Mouse (Mus musculus) kidney, adult 2 months (tissue): ENCODE measurements around the gene Pou5f2. TPM values are rescaled to one million over a fixed set of nuclear protein-coding genes. Genes with fewer than 3 reads are reported as not detected.

Experiments
- DNase-seq: peaks from one replicate; pipeline ENCODE4 v3.0.0; 2021
- H3K27ac ChIP-seq: fragments of 200-500 bp; 2 replicates; pipeline ENCODE4 v1.5.1; 2012; ENCODE audit warnings: low read depth, low read length, control low read depth, inconsistent platforms; ENCODE audit not compliant: insufficient read depth
- H3K27me3 ChIP-seq: fragments of 200-500 bp; replicated peaks from 2 replicates; pipeline ENCODE4 v1.6.1; 2012; ENCODE audit warnings: mild to moderate bottlenecking, moderate library complexity, low read length, inconsistent platforms; ENCODE audit not compliant: control insufficient read depth, insufficient read depth
- H3K36me3 ChIP-seq: fragments of 200-500 bp; 2 replicates; pipeline ENCODE4 v1.6.1; 2012; ENCODE audit warnings: mild to moderate bottlenecking, moderate library complexity, low read length, inconsistent platforms; ENCODE audit not compliant: control insufficient read depth, insufficient read depth
- H3K4me1 ChIP-seq: fragments of 200-500 bp; 2 replicates; pipeline ENCODE4 v1.6.1; 2011; ENCODE audit warnings: low read length; ENCODE audit not compliant: control insufficient read depth, insufficient read depth
- H3K4me3 ChIP-seq: fragments of 200-500 bp; 2 replicates; pipeline ENCODE4 v1.5.1; 2011; ENCODE audit warnings: mild to moderate bottlenecking, low read depth, low read length, control low read depth; ENCODE audit not compliant: insufficient read depth
- CTCF ChIP-seq: fragments of 200-500 bp; conservative IDR thresholded peaks from 2 replicates; pipeline ENCODE4 v1.5.1; 2011; ENCODE audit warnings: low read depth, mild to moderate bottlenecking, control low read depth, low read length, moderate library complexity, mixed read lengths; ENCODE audit not compliant: insufficient read depth, insufficient read length
- POLR2A ChIP-seq: fragments of 200-500 bp; IDR thresholded peaks from one replicate; pipeline ENCODE4 v1.6.1; 2011; ENCODE audit warnings: low read depth, low read length, control low read depth
- WGBS: fragments of 180-500 bp; shearing (Covaris S2); methylation state at CpG from one replicate; pipeline ENCODE4 v1.1.7; 2018; 5-methylcytosine and 5-hydroxymethylcytosine counted together
- polyA plus RNA-seq: library from polyadenylated mRNA; depleted of rRNA; stranded (reverse); fragments of >200 nt; gene quantifications from 2 replicates; pipeline ENCODE4 v1.2.3, GENCODE M21; 2012; rRNA removed

The Pou5f2 gene
- polyA plus RNA-seq, 1 experiment = 0.28 TPM

- no peak for DNase-seq
- Histone ChIP-seq H3K27ac (no peak overlapping the region), H3K36me3 (no peaks in the 10 kb centered on the region), H3K4me3 (no peak overlapping the region), H3K27me3 (no peaks in the 10 kb centered on the region), H3K4me1 (no peaks in the 10 kb centered on the region)
- 69% methylated on average over 3 of the region's 3 CpGs for WGBS
- no peak for TF ChIP-seq CTCF
- no peak for TF ChIP-seq POLR2A
These were observed 19.4 kb upstream of the Pou5f2 start for GRCm38 (mm10) chr13:78005344-78005743.

GRCm38 (mm10) chr13:78010176-78010575, 14.5 kb upstream of the Pou5f2 start:
- WGBS = 97% methylated on average over 1 of the region's 1 CpGs
- no peaks in the 10 kb centered on the region for H3K4me1 ChIP-seq
- no peak overlapping the region for H3K27ac ChIP-seq
- H3K36me3 ChIP-seq = no peaks in the 10 kb centered on the region
- H3K27me3 ChIP-seq = no peaks in the 10 kb centered on the region
- TF ChIP-seq POLR2A (no peak), CTCF (no peak)
- DNase-seq = no peak
- H3K4me3 ChIP-seq = no peak overlapping the region

GRCm38 (mm10) chr13:78032821-78033220, 8.1 kb downstream of the Pou5f2 start:
- TF ChIP-seq CTCF (no peak), POLR2A (no peak)
- Histone ChIP-seq H3K4me3 (no peak overlapping the region), H3K4me1 (no peaks in the 10 kb centered on the region), H3K27ac (no peak overlapping the region), H3K36me3 (no peaks in the 10 kb centered on the region), H3K27me3 (no peaks in the 10 kb centered on the region)
- 28% methylated on average over 1 of the region's 1 CpGs for WGBS
- DNase-seq = no peak

GRCm38 (mm10) chr13:78037203-78037602, 12.5 kb downstream of the Pou5f2 start:
- H3K27ac ChIP-seq = no peak overlapping the region
- DNase-seq = no peak
- H3K36me3 ChIP-seq = no peaks in the 10 kb centered on the region
- H3K27me3 ChIP-seq = no peaks in the 10 kb centered on the region
- no peaks in the 10 kb centered on the region for H3K4me1 ChIP-seq
- no peak for TF ChIP-seq POLR2A
- no peak for TF ChIP-seq CTCF
- WGBS = 82% methylated on average over 1 of the region's 1 CpGs
- no peak overlapping the region for H3K4me3 ChIP-seq

GRCm38 (mm10) chr13:78043203-78043602, 18.5 kb downstream of the Pou5f2 start:
- H3K4me1 ChIP-seq = no peaks in the 10 kb centered on the region
- DNase-seq = no peak
- 46% methylated on average over 6 of the region's 6 CpGs for WGBS

GRCm38 (mm10) chr13:78045116-78045515, 20.4 kb downstream of the Pou5f2 start:
- no peak overlapping the region for H3K27ac ChIP-seq
- H3K4me1 ChIP-seq = no peaks in the 10 kb centered on the region
- WGBS = 72% methylated on average over 5 of the region's 5 CpGs
- TF ChIP-seq POLR2A (no peak), CTCF (no peak)
- no peak for DNase-seq
- H3K27me3 ChIP-seq = no peaks in the 10 kb centered on the region
- no peaks in the 10 kb centered on the region for H3K36me3 ChIP-seq
- no peak overlapping the region for H3K4me3 ChIP-seq

More at GRCm38 (mm10) chr13:78043203-78043602, 18.5 kb downstream of the Pou5f2 start:
- Histone ChIP-seq H3K4me3 (no peak overlapping the region), H3K27ac (no peak overlapping the region), H3K27me3 (no peaks in the 10 kb centered on the region), H3K36me3 (no peaks in the 10 kb centered on the region)
- TF ChIP-seq POLR2A (no peak), CTCF (no peak)

Other genes starting within 250 kb of the Pou5f2 start
- 5.6 and 7.5 TPM in 2 replicates for gene Nr2f1, start 174.9 kb downstream of the Pou5f2 start, polyA plus RNA-seq